Mouse (Mus musculus) cortical plate, adult 2 months (tissue): ENCODE results near the gene Endod1.

Source experiments
- CTCF ChIP-seq: fragments of 200-500 bp; IDR thresholded peaks from 2 replicates; pipeline ENCODE4 v1.5.1; 2011; ENCODE audit warnings: mild to moderate bottlenecking, control low read depth, low read length; ENCODE audit not compliant: insufficient read depth; ENCODE audit errors: extremely low read depth
- POLR2A ChIP-seq: fragments of 200-500 bp; IDR thresholded peaks from 2 replicates; pipeline ENCODE4 v1.6.1; 2011; ENCODE audit warnings: mild to moderate bottlenecking, low read length, control low read depth; ENCODE audit not compliant: insufficient read depth; ENCODE audit errors: extremely low read depth

- no peak for TF ChIP-seq CTCF
- TF ChIP-seq POLR2A = no peak
Measured at GRCm38 (mm10) chr9:14376149-14376548, 5.2 kb downstream of the Endod1 start.
